Mouse (Mus musculus): ENCODE data around the gene Gm37240. TPM values are rescaled to one million over a fixed set of nuclear protein-coding genes. Genes with fewer than 3 reads are reported as not detected.

Gene Gm37240
- total RNA-seq, 2 experiments from 2014 or later = 28.9 to 37.3 TPM

DNA sequence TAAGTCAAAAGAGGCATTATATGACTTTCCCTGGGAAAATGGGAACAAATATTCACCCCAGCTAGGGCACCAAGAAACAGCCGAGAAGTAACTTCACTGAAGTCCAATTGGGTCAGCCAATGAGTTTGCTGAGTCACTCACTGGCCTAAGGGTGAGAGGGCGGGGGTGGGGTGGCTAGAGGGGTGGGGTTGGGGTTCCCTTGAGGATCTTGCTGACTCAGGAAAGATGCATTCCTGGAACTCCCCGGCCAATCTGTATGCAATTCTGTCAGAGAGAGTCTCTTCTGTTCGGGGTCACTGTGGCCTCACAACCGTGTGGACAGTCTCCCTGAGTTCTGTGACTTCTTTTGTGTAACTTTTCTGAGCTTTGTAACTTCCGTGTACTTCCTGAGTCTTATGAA lies 635.7 kb downstream of the Gm37240 start:
- DNase-seq = no peak

DNA sequence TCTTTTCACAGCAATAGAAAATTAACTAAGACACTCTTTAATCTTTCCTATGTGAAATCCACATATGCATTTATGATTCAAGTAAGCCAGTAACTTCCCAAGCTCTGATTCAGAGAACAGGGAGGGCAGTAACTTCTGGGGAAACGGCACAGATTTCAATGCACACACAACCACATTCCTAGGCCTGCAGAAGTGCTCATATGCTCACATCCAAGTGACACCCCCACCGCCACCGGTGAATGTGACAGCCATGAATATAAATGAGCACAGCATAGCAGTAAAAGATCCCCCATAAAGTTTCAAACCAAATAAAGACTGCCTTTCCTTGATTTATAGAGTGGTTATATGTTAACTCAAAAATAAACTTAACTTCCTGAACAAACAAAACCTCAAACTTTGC lies 641.2 kb downstream of the Gm37240 start:
- DNase-seq = no peak

DNA sequence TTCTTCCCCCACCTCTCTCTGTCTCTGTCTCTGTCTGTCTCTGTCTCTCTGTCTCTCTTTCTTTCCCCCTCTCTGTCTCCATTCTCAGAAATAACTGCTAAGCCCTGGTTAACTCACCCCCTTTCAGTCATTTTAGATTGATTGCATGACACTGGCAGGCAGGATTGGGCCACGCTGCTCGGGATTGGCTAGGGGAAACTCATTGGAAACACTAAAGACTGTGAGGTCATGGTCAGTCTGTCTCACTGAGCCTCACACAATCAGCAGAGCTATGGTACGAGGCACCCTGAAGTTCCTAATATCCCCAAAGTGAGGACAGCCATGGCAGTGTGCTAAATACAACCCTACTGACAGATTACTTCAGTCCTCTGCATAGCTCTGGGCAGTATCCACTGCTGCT lies 650.8 kb downstream of the Gm37240 start:
- no peak for DNase-seq

DNA sequence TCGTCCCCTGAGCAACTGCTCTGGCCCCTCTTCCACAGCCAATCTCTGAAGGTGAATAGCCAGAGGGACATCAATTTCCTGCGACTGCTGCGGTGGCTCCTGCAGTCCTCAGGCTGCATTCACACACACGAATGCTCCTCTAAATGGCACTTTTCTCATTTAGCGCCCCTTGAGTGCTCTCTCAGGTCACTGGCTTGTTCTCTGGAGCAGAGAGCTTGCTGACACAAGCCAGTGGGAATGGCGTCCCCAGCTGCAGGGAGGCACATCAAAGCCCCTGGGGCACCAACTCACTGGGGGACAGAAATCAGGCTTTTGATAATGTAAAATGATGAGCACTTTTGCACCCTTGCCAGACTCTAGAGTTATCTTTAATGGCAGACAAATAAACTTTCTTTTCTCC lies 654.5 kb downstream of the Gm37240 start:
- no peak for DNase-seq

DNA sequence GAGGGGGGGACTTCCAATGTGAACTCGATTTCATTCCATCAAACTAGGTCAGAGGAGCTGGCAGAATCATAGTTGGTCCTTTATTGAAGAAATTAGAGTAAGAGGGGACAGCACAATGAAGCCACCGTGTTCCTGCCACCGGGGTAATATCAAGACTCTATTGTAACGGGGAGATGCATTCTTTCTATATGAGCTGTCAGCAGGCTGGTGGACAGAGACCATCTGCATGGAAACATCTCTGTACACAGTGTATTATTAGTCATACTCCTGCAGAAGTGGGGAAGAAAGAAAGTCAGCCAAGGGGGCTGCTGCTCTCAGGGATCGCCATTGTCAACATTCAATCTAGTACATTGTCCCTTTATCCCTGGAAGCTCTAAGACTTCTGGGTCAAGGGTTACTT lies 665.3 kb downstream of the Gm37240 start:
- DNase-seq = no peak

DNA sequence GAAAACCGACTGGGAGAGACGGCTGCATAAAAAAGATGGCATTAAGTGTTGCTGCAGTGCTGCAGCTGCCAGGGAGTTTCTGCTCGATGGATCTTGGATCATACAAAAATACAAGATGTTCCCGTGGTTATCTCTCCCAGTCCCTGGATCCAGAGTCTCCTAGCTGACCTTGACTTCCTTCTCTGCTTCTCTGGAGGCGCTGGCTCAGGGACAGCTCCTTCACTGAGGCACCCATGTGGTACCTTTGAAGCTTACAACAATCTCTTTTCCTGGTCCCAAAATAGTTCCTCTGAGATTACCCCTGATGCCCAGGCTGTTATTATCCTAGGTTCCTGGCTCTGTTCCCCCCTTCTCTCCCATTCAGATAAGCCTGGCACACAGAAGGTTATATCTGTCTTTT lies 672.4 kb downstream of the Gm37240 start:
- DNase-seq = no peak

DNA sequence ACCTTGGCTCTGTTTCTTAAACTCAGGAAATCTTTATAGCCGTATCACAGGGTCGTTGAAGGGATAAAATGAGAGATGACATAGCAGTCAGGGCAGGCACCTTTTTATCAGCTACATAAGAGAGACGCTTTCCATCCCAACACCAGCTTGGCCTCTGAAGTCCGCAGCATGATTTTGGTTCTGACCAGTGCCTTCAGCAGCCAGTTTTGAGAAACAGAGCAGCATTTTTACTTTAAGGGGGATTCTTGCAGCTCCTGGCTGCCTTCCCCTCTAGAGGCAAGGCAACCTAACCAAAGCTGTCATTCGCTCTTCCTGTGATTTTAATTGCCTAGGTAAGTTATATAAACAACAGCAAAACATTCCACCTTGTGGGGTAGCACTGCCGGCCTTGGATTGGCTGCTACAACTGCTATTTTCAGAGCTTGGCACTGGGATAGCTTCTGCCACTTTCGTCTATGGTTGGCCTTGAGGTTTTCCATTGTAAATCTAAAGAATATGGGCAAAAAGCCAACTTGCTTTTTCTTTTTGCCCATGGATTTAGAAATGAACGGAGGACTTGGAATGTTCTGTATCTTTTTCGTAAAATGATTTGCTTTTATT lies 674.5 kb downstream of the Gm37240 start:
- DNase-seq = no peak

DNA sequence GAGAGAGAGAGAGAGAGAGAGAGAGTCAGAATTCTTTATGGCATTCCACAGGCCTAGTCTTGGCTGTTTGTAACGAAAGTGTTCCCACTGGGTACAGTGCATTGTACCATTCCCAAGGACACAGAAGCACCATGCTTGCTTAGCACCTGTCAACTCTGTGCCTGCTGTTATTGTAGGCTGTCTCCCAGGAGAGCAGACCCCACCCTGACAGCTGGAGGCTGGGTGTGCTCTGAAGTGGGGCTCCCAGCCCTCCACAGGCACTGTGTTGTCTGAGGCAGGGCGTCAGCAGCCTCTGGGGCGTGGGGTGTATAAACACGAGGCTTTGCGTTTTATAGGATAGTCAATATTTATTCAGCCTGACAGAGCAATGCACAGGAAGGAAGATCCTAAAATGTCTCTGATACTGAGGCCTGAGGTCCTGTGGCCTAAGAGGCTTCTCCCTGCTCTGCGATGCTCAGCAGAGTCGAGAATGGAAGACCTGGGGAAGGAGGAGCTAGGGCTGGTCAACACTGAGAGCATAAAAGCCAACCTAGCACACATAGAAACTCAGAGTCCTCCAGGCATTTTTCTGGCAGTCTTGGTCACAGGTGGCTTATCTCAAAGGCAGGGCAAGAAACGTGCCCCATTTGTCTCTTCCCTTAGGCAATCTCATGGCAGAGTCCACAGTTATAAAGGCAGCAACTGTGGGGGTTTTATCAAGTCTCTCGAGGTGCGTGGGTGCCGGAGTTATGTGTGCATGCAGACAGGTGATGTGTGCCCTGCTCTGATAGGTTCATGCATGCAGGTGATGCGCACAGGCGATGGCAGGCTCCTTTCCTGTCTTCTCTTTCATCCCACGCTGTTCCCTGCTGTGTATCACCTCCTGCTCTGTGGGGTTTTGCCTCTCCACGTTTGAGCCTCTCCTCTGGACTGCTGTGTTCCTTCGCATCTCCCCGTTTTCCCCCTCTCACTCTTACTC lies 677.2 kb downstream of the Gm37240 start:
- DNase-seq = no peak

DNA sequence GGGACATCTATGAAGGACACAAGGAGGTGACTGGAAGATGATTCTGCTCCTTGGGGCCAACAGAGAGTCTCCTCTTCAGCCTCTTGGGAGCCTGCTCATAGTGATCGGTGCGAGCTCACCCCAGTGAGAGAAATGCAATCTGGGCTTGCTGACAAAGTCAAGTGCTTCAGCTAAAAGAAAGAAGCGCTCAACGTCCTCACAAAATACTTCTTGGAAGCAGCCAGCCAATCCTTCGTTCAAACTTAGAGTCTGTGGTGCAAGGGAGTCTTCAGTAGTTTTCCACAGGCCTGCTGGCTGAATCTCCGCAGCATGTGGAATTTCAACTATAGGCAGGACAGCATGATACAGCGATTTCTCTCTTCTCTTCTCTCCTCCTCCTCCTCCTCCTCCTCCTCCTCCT lies 680.8 kb downstream of the Gm37240 start:
- no peak for DNase-seq

DNA sequence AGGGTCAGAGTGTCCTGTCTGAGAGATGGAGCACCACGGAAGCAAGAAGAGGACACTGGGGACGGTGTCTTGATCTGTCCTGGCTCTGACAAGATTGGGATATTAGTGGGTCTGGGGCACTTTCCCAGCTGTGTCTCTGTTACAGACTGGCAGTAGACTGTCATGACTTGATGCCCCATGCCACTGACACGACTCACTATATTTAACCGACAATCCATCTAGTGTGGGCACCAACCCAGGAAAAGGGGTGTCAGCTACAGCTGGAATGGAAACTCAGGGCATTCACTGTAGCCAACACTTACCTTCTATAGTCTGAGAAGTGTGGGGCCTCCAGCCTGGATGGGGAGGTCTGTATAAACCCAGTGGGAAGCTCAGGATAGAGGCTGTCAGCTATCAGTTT lies 681.4 kb downstream of the Gm37240 start:
- no peak for DNase-seq

DNA sequence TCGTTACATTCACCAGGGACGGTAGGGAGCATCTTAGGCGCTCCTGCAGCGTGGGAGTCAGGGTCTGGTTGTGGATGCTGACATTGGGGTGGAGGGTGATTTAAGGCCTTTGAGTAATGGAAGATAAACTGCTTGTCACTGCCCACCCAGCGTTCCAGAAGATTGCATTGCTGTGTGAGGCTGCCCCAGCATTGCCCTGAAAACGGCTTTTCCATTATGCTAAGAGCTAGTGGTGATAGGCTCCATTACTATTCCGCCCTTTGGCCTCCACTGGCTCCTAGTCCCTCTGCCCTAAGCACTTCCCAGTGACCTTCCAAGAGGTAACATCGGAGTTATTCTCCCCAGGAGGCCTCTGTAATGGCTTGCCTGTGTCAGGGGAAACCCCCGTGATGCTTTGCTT lies 683.7 kb downstream of the Gm37240 start:
- DNase-seq = no peak

DNA sequence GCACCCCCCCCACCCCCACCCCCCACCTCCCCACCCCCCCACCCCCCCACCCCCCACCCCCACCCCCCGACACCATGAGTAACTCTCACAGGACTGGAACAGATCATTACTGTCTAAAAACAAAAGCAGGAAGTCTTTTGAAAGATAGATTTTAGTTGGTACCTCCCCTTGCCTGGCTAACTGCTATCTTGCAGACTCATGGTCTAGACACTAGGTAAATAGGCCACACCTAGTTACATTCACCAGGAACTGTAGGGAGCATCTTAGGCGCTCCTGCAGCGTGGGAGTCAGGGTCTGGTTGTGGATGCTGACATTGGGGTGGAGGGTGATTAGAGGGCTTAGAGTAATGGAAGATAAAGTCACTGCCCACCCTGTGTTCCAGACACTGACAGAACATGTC lies 684.6 kb downstream of the Gm37240 start:
- DNase-seq = no peak

DNA sequence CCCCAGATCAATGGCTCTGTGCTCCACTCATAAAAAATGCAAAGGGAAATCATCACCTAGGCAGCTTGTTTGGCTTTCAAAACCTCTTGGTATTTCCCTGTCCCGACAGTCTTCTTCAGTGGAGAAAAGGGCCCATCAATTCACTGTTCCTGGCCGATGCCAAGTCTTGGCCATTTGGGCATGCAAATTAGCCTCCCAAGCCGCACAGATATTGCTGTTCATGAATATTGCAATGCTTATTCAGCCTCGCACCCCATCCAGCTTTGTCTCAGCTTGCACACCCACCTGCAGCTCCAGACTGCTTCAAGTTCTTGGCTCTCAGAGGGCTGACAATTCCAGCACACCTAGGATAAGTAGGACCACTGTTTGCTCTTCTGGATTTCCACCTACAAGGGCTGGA lies 685.5 kb downstream of the Gm37240 start:
- no peak for DNase-seq

DNA sequence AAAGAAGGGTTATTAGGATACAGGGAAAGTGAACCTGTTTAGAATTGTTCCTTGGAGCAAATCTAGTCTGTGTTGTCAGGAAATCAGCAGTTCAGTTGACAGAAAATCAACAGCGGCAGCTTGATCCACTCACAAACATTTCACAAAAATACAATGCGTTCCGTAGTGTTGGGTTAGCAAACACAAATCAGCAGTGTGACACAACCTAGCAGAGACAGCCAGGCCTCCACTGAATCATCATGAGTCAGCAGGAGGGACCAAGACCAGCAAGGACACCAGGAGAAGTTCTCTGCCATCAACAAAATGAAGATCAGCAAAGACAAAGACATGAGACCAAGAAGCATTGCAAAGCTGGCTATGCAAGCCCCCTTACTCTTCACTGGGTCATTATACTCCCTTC lies 688.8 kb downstream of the Gm37240 start:
- no peak for DNase-seq

DNA sequence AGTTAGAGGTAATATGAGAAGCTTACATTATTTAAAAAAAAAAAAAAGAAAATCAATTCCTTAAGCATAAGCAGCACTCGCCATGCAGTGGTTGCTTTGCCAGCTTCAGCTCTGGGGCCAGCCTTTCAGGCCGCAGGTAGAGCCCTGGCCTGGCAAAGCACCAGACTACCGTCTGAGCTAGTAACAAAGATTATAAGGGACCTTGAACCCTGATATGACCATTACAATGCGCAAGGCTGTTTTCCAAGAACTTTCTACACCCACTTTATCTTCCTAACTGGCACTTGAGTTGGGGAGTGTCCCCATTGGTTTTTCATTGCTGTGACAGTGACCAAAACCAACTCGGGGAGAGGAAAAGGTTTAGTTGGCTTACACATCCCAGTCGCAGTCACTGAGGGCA lies 690.2 kb downstream of the Gm37240 start:
- no peak for DNase-seq

DNA sequence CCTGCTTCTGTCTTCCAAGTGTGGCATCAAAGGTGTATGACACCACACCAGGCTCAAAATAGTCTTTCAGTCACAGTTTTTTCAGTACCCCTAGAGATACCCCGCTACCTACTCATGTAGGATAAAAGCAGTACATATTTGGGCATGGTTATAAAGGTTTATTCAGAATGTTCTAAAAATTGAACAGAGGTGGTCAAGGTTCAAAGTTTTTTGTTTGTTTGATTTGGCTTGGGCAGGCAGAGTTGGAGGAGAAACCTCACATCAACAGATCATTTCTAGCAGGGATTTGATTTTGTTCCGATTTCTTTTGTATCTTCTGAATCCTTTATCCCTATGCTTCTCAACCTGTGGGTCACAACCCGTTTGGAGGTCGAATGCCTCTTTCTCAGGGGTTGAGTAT lies 690.7 kb downstream of the Gm37240 start:
- no peak for DNase-seq

DNA sequence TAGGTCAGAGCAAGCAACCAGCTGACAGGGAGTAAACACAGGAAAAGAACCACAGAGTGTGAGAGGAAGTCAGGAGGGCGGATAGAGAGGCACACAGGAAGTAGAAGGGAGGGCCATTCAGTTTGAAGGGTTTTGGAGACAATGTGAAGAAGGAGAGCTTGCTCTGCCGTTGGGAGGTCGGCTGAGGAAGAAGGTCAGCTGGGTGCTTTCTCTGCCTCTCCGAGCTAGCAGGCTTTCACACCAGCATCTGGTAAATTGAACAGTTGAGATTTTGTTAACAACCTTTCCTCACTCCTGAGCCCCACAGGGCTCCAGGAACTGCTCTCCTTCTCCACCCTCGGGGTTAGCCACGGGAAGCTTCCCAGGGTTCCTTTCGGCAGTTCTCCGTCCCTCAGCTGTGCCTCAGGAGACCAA lies 692.2 kb downstream of the Gm37240 start:
- no peak for DNase-seq

DNA sequence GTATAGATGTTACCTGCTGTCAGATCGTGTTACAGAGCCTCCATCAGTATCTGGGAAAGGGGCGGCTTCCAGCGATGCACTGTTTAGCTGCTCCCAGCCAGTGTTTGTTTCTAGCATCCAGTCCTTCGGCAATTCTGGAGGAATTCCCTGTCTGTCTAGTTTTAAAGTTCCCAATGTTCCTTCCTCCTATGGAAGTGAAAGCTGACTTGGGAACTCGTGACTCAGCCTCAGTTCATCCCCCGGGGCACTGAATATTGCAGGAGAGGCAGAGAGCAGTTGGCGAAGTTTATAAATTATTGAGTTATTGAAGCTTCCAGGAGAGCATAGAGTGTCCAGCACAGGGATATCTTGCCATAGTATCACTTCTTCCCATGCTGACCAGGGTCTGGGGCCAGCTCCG lies 697.5 kb downstream of the Gm37240 start:
- DNase-seq = no peak

DNA sequence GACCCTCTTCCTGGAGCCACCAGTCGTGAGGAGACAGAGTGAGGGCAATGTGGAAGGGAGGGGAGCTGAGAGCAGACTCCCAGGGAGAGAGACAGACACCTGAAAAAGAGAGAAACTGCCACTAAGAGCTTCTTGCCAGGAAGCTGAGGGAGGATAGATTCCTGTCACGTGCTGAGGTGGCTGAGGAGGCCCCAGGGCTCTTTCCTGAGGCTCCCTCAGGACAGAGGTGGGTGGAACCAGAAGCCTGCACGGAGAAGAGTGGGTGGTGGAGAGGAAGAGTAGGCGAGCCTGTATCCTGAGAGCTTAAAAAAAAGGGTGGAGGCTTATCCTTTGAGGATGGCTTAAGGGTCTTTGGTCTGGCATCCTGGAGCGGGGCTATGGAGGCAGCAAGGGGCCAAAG lies 699.0 kb downstream of the Gm37240 start:
- DNase-seq = no peak

DNA sequence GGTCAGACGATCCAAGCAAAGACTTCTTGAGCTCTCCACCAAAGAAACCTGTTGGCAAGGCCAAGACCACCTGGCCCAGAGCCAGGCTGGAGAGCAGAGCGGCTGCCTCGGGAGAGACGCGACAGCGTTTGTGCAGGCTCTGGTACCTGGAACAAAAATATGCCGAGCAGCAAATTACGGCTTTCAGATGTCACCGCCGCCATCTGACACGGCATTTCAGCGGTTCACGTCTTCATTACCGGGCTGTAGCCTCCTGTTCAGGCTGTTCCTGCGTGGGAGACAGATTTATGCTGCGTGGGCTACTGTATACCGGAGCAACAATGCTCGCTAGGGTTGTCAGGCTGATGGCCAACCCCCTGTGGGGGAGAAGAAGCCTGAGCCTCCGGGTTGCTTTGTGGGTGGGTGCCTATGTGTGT lies 700.6 kb downstream of the Gm37240 start:
- DNase-seq = peak; percentile 68

DNA sequence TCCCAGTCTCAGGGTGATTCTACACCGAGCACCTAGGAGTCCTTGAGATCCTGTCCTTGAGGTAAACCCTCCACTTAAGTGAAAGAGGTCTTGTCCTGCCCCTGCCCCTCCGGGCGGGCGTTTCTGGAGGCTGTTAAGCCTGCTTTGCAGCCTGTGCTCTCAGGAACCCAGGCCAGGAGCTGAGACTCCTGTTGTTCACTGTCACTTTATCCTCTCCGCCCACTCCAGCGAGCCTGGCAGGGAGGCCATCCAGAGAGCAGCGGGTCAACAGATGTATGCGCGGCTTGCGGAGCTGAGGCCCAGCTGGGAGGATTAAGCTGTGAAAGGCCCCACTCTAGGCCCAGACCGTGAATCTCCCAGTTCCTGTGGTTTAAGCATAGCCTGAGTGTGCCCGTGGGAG lies 701.5 kb downstream of the Gm37240 start:
- DNase-seq = peak; percentile 35

DNA sequence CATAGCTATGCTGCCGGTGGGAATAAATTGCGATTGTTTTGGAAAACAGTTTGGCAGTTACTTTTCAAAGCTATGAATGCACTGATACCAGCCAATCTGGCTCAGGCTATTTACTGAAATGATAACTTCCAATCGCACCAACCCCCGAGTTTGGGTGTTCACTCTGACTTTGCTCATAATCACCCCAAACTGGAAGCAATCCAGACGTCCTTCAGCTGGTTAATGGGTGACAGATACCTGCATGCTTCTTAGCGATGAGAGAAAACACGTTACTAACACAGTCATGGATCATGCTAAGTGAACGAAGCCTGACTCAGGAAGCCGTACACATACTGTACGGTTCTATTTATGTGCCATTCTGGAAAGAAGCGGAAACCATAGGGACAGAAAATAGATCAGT lies 702.4 kb downstream of the Gm37240 start:
- DNase-seq = no peak

DNA sequence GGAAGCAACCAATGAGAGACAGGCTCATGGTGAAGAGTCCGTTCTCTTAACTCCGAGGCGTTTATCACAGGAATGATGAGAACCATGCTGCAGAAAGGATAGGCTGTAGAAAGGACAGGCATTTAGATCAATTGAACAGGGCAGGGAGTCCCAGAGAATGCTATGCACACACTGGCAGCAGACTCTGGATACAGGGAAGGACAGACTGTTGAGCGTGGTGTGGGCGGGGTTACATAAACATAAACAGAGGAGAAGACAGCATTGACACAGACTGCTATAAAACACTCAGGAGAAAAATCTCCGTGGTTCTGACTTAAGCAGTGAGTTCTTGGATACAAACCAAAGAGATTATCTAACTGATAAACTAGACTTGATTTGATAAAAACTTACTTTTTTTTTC lies 703.2 kb downstream of the Gm37240 start:
- no peak for DNase-seq

DNA sequence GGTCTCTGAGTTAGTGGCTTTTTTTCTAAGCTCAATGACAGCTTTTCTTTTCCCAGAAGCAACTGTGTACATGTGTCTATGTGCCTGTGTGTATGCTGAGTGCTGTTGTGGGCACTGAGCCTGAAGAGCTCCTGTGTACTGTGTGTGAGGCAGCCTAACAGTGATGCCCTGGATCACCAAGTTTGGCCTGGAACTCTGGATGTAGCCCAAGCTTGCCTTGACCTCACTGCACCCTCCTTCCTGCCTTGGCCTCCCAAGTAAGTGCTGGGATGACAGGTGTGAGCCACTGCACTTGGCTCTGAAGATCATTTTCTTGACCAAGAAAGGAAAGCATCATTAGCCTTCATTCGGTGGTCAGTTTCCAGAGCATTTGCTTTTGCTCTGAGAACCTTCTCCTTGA lies 710.6 kb downstream of the Gm37240 start:
- peak; percentile 25 for DNase-seq

Data from gastrocnemius, postnatal 10 days (tissue).